Mouse (Mus musculus) liver, adult 2 months (tissue): Measurements from ENCODE around the gene Ap4s1.

ENCODE experiments used
- CTCF ChIP-seq: fragments of 200-500 bp; IDR thresholded peaks from 2 replicates; pipeline ENCODE4 v1.5.1; 2011; ENCODE audit warnings: low read depth, low read length, control low read depth
- POLR2A ChIP-seq: fragments of 200-500 bp; IDR thresholded peaks from 2 replicates; pipeline ENCODE4 v1.6.1; 2011; ENCODE audit warnings: low read length, control low read depth; ENCODE audit not compliant: insufficient read depth; ENCODE audit errors: extremely low read depth

DNA sequence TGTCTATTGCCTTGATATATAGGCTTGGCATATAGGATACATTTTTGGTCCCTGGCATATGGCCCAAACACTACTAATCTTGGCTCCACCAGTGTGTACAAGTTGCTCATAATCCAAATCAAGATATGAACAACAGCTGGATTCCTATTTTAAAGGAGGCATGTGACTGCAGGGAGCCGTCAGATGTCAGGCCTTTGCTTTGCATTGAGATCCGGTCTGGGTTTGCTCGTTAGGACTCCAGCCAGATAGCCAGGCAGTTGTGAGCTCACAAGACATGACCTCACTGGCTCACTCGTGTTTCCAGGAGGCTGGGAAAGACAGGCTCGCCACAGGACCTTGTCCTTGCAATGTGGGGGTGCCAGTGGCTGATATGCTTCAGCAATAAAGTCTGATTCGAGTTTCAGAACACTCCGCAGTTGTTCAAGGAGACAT is 45.0 kb downstream of the Ap4s1 start:
- TF ChIP-seq CTCF: no peak
- no peak for TF ChIP-seq POLR2A
